Mouse (Mus musculus) lung, adult 2 months (tissue): ENCODE measurements at regions not wholly inside any gene's neighbourhood (a gene's known extent, or its start where the extent isn't known, plus 50 kb on each side); places are given as distances from the start of the nearest gene placed in this dataset.

Experiments
- DNase-seq: peaks from one replicate; pipeline ENCODE4 v3.0.0; 2022
- H3K4me1 ChIP-seq: fragments of 200-500 bp; 2 replicates; pipeline ENCODE4 v1.6.1; 2011; ENCODE audit warnings: low read length; ENCODE audit not compliant: control insufficient read depth, insufficient read depth
- H3K4me3 ChIP-seq: fragments of 200-500 bp; replicated peaks from 2 replicates; pipeline ENCODE3; 2011; ENCODE audit warnings: low read depth, mild to moderate bottlenecking, control low read depth, low read length; ENCODE audit errors: extremely low read depth
- CTCF ChIP-seq: fragments of 200-500 bp; IDR thresholded peaks from 2 replicates; pipeline ENCODE4 v1.5.1; 2011; ENCODE audit warnings: mild to moderate bottlenecking, low read length, control low read depth; ENCODE audit not compliant: insufficient read depth
- POLR2A ChIP-seq: fragments of 200-500 bp; IDR thresholded peaks from 2 replicates; pipeline ENCODE4 v1.6.1; 2011; ENCODE audit warnings: low read depth, mild to moderate bottlenecking, control low read depth, low read length, borderline replicate concordance; ENCODE audit errors: extremely low read depth
- WGBS: fragments of 180-500 bp; shearing (Covaris S2); methylation state at CpG from one replicate; pipeline ENCODE4 v1.1.7; 2018; 5-methylcytosine and 5-hydroxymethylcytosine counted together

- no peak for DNase-seq
- no peak for TF ChIP-seq POLR2A
- Histone ChIP-seq H3K4me3 (no peak overlapping the region), H3K4me1 (no peaks in the 10 kb centered on the region)
- WGBS, result 48% methylated on average over 5 of the region's 5 CpGs
These were observed 660.2 kb downstream of the Magi1 start for GRCm38 (mm10) chr6:93623541-93623940.

- DNase-seq, result no peak
- TF ChIP-seq CTCF, result no peak
- no peak for TF ChIP-seq POLR2A
- H3K4me3 ChIP-seq, result no peak overlapping the region
- no peaks in the 10 kb centered on the region for H3K4me1 ChIP-seq
These were observed 666.8 kb downstream of the Magi1 start for GRCm38 (mm10) chr6:93616926-93617325.

- no peak for TF ChIP-seq POLR2A
- TF ChIP-seq CTCF, result no peak
- WGBS, result 83% methylated on average over 2 of the region's 2 CpGs
- H3K4me1 ChIP-seq, result no peaks in the 10 kb centered on the region
- H3K4me3 ChIP-seq, result no peak overlapping the region
- no peak for DNase-seq
These were observed 657.1 kb upstream of the Adamts9 start for GRCm38 (mm10) chr6:93600376-93600775.

DNA sequence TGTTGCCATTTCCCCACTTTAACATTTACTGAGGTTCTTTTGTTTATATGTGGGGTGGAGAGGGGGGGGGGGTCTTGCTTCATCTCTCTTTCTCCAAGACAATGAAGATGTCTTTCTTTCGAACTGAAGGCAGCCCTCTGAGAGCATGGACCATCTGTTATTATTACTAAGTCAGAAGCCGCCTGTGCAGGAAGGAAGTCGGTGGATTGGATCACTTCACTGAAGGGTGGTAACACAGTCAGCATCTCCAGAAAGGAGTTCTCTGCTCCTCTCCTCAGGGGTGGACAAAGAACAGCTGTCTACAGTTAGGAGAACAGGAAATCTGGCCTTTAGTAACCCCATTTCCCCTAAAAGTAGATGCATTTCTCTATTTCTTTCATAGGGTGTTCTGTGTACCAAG is 656.1 kb upstream of the Adamts9 start:
- WGBS, result 39% methylated on average over 3 of the region's 3 CpGs
- TF ChIP-seq CTCF (no peak), POLR2A (no peak)
- H3K4me3 ChIP-seq, result no peak overlapping the region

GRCm38 (mm10) chr6:93589935-93590334 is 646.6 kb upstream of the Adamts9 start:
- DNase-seq, result no peak
- Histone ChIP-seq H3K4me3 (no peak overlapping the region), H3K4me1 (no peaks in the 10 kb centered on the region)
- 67% methylated on average over 2 of the region's 2 CpGs for WGBS
- TF ChIP-seq CTCF (no peak), POLR2A (no peak)

More for the DNA sequence above, 656.1 kb upstream of the Adamts9 start:
- no peak for DNase-seq
- H3K4me1 ChIP-seq, result no peaks in the 10 kb centered on the region

DNA sequence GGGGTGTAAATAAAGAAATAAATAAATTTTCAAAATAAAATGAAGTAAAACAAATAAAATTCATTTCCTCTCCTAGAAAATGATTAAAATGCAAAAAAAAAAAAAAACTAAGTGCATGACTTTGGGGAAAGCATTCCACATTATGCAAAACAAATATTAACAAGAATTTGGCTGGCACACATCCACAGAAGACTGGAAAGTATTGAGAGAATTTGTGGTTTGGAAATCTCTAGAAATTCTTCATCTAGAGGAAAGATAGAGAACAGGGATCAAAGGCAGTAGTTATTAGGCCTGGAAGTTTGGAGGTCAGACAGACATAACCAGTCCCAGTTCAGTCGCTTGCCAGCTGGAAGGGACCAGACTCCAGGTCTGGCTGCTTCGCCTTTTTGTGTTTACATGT is 643.6 kb upstream of the Adamts9 start:
- no peak overlapping the region for H3K4me3 ChIP-seq
- 77% methylated on average over 2 of the region's 2 CpGs for WGBS
- no peak for DNase-seq
- H3K4me1 ChIP-seq, result no peaks in the 10 kb centered on the region
- TF ChIP-seq CTCF (no peak), POLR2A (no peak)

DNA sequence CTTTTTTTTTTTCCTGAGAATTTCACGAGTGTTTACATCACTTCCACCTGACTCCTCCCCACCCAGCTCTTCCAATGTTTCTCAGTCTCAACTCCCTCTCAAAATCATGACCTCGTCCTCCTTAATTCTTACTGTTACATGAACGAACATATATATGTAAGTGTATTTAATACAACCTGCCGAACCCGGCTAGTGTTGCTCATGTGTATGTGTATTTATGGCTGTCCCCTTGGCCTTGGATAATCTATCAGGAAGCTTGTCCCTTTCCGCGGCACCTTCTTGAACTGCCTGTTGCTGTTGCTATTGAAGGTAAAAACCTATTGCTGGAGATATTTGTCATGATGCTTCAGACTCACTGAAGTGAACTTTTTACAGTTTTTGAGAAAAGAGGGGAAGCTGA is 637.8 kb upstream of the Adamts9 start:
- Histone ChIP-seq H3K4me3 (no peak overlapping the region), H3K4me1 (no peaks in the 10 kb centered on the region)
- no peak for DNase-seq
- WGBS, result 80% methylated on average over 7 of the region's 7 CpGs
- TF ChIP-seq CTCF, result no peak
- no peak for TF ChIP-seq POLR2A

GRCm38 (mm10) chr6:93580716-93581115 is 637.4 kb upstream of the Adamts9 start:
- DNase-seq, result no peak
- H3K4me3 ChIP-seq, result no peak overlapping the region
- TF ChIP-seq CTCF, result no peak
- no peak for TF ChIP-seq POLR2A
- 70% methylated on average over 6 of the region's 6 CpGs for WGBS
- H3K4me1 ChIP-seq, result no peaks in the 10 kb centered on the region

DNA sequence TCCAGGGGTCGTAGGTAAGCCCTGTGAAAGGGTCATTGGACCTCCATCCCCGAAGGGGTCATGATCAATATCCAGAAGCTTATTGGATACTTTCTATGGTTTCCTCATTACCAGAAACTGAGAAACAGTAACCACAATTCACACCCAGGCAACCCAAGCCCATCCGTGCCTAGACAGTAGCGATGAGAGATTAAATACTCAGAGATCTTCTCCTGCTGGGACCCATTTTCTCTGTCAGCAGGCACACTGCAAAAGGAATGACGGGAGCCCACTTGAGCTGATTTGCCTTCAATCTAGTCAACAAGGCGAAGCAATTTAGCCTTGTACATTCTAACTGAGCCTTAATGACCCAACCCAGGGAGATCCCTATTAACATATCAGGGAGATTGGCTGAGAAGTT is 632.0 kb upstream of the Adamts9 start:
- Histone ChIP-seq H3K4me3 (no peak overlapping the region), H3K4me1 (no peaks in the 10 kb centered on the region)
- 92% methylated on average over 6 of the region's 6 CpGs for WGBS
- no peak for DNase-seq
- TF ChIP-seq CTCF (no peak), POLR2A (no peak)

GRCm38 (mm10) chr6:93573679-93574635 is 630.7 kb upstream of the Adamts9 start:
- Histone ChIP-seq H3K4me3 (no peak overlapping the region), H3K4me1 (no peaks in the 10 kb centered on the region)
- WGBS, result 75% methylated on average over 7 of the region's 7 CpGs
- TF ChIP-seq POLR2A (no peak), CTCF (no peak)
- DNase-seq, result no peak
